Mouse (Mus musculus) layer of hippocampus, postnatal 25 days (tissue): ENCODE results near the gene Tmx4. TPM values are rescaled to one million over a fixed set of nuclear protein-coding genes. Genes with fewer than 3 reads are reported as not detected.

Source experiments
- DNase-seq, 2 experiments: peaks; one replicate each; pipeline ENCODE4 v3.0.0; 2022; ENCODE audit warnings: mixed read lengths in 2 of 2, low spot score in 1 of 2; ENCODE audit errors: extremely low spot score in 1 of 2
- total RNA-seq, 2 experiments: library from RNA; stranded (reverse); gene quantifications; 2 replicates each; pipeline ENCODE4 v1.2.3; 2021

Tmx4 gene
- total RNA-seq, 2 experiments from 2014 or later, result 151 to 153 TPM

DNA sequence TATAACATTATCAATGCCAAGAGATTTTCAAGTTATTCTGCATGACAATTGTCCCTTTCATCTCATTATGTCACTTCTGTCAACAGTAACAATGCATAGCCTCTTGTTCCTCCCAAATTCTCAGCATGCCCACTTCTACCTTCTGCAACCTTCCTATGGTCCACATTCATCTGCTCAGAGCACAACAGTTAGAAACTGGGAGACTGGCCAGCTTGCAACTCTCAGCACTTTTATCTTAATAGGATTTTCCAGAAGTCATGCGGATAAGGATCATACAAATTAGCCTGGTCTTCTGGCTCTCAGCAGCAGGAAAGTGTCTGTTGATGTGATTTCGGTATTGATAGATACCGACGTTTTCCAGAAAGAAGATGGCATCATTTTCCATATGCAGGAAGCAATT lies 58.7 kb downstream of the Tmx4 start:
- no peak for DNase-seq

DNA sequence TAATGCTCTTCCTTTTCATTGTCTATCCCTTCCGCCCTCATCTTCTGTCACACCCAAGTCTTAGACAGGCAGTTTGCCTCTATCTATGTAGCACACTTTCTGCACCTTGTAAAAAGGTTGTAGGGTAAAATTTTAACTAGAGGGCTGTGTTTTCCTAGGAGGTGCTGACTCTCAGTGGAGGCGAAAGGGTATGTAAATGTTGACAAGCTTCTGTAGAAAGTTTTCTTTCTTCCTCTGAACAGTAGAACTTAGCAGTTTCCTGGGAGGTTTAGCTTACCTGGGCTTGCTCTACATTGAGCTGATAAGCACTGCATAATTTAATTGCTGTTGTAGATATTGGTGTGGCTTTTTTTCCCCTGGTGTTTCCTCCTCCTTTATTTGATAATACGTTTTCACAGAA lies 84.5 kb downstream of the Tmx4 start:
- no peak for DNase-seq

DNA sequence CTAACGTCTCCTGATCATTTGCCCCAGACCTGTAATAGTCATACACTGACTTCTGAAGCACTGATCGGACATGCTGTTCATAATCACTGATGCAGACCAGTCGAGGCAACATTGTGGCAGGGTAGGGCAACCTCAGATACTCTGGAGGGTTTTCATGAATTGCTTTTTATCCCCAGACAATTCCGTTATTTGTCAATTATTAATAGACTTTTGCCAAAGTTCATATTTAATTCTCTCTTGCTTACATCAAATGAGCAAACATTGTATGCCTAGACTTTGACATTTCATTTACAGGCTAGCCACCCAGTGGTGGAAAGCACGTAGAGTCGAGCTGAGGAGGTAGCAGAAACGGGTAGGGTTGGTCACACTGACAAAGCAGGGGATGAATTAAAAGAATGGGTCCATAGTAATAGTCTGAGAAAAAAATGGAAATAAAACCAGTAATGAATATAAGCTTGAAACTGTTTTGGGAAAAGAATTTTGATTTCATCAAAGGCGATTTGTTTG lies 89.7 kb downstream of the Tmx4 start, which contains the start of gene Hao1:
TSS of gene Hao1 (minus strand) at position 148 of the 507 bp plus-strand sequence.
- no peak for DNase-seq

DNA sequence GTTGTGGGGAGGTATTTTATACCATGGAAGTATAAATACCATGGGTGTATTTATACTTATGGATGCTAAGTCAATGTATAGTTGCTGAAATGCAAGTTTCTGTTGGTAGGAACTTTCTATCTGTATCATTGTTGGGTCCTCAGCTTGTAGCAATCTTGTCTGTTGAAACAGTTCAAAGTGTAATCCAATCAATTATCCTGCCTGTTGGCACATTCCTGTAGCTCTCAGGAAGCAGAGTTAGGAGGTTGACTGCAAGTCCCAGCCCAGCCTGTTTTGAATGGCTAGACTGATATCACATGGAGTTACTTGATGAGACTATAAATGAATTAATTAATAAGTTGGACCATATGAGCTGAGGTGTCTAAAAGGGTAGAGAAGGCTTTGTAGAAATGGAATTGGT lies 91.6 kb downstream of the Tmx4 start:
- no peak for DNase-seq

DNA sequence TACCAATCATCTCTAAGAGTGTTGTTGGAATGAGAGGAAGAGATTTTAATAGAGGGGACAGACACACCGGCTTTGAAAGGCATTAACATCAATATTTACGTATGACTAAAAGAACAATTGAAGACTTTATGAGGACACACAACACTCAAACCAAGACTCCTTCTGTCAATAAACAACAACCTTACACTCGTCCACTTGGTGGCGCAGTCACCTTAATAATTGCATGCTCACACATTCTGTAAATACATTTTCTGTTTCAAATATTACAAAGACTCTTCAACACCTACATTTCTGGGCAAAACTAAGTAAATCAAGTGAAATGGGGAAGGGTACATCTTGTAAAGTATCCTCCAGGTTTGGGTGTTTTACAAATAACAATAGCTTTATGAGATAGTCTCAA lies 94.2 kb downstream of the Tmx4 start:
- peak; percentile 30 to 80 for DNase-seq

DNA sequence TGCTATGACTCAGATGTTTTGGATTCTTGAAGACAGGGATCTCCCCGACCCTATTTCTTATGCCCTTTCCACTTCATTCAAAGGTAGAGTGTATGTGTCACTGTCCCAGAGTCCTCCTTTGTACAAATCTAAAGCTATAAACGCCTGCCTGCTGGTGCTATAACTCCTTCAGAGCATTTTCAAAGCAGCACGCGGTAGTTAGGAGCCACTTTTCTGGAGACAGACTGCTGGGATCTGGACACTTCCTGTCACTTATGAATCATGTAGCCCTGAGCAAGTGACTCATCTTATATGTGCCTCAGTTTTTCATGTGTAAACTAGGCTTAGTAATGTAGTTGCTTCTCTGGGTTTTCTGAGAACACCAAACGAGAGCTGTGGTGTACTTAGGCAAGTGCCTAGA lies 98.8 kb downstream of the Tmx4 start:
- DNase-seq, result no peak

DNA sequence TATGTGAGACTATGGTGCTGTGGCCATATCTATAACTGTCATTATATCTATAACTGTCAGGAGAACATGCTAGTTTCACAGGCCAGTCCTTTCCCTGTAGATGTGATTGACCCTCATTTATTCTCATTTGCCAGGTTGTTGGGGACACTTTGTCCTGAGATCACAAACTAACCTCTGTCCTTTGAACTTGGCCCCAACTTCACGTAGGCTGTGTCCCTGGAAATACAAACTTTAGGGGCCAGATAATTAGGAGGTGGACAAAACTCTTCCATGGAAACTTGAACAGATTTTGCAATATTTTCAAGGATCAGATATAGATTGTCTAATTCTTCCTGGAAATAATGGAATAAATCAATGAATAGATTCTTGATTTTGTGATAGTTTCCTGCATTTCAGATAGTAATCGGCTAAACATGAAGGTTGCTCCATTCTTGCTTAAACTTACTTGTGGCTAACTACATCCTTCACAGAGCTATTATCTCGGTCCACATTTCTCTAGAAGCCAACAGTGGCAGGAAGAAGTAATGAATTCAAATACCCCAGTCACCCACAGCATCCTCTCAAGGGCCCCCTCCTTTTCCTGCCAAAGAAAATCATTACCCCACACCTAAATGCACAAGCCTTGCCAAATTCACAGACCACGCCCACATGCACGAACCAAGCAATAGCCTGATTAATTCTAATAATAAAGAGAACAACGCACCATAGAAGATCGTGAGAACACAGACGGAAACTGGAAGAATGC lies 99.5 kb downstream of the Tmx4 start:
- no peak for DNase-seq

Other genes with a start within 250 kb of the Tmx4 start
- gene Hao1, start 89.8 kb downstream of the Tmx4 start, total RNA-seq, result not detected
- gene Plcb1, start 141.9 kb upstream of the Tmx4 start, total RNA-seq, result 100 to 1,000 TPM; 136 to 149 TPM